In the genomic region with DNA sequence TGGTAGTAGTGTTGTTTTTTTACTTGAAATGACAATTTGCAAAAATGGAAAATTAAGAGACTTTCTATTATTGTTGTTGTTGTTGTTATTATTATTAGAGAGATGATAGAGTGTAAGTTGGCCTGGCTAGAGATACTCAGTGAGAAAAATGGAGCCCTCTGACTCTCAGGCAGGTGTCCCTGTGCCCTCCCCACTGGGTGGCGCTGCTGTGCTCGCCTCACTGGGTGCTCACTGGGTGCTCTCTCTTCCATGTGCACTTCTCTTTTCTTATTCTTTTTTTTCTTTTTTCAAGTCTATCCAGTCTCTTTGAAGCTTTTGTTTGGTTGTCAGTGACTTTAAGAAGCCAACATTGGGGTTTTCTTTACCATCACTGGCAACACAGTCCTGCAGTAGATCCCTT, we compare ENCODE assay signal across 10 mouse cellular contexts. TPM values are rescaled to one million over a fixed set of nuclear protein-coding genes. Genes with fewer than 3 reads are reported as not detected.
A peak's percentile ranks its signal among the peaks of the same experiment; 100 is the strongest.
DNase-seq lines count a peak whose midpoint lies in the region; ATAC-seq and TF ChIP-seq lines count a peak whose summit lies in the region.
"Had no signal": no experiment of that assay in that cellular context is flagged by ENCODE, and none has a peak within 500 bp of the region (broad histone marks: within the 10 kb centered on the region; RNA-seq: fewer than 3 reads in every experiment).

No protein-coding gene starts in this region.

- H3K36me3 ChIP-seq in CH12.LX (replicated peaks in 1 of 2; ENCODE audit: control insufficient read depth in 1 of 2, insufficient read depth in 1 of 2, low read length in 1 of 2) = no peaks in the 10 kb centered on the region
- H3K36me3 ChIP-seq: limb, embryonic 15.5 days; neural tube, embryonic 13.5 days had no signal

- in situ Hi-C loops in CH12.LX (cut with MboI; ENCODE audit: low pct_ligation_motif_present, low pct_unique_long_range_greater_than_20kb, low sequenced_read_pairs) = no loop called here

- no peak overlapping the region for H3K4me2 ChIP-seq in CH12.LX (ENCODE audit: insufficient read depth, low read depth, poor library complexity, severe bottlenecking)
- H3K4me2 ChIP-seq: limb, embryonic 15.5 days; neural tube, embryonic 13.5 days had no signal

- dilution Hi-C loops in CH12.LX (cut with MboI; ENCODE audit: extremely low pct_ligation_motif_present, extremely low pct_unique_long_range_greater_than_20kb, low sequenced_read_pairs) = no loop called here

- peak; percentile 55 to 66 for DNase-seq in kidney, postnatal 25 days
- no peak for DNase-seq in kidney, adult 18-20 months
- DNase-seq in CH12.LX (ENCODE audit: extremely low read depth) = peak; percentile 59
- DNase-seq in adrenal gland, postnatal 36 days = peak; percentile 42 to 73
- DNase-seq in retina, embryonic 14.5 days (ENCODE audit: low spot score) = no peak
- DNase-seq in right cerebral cortex, adult 18-20 months = no peak
- DNase-seq in MN1 (ENCODE audit: low spot score) = no peak

- no peak for TF ChIP-seq POLR2A in CH12.LX (IDR thresholded peaks at IDR 0.05; ENCODE audit: low read depth, low read length)

- H3K4me3 ChIP-seq in CH12.LX (replicated peaks in 1 of 3; ENCODE audit: low read depth in 2 of 3, low read length in 2 of 3, poor library complexity in 1 of 3) = no peak overlapping the region
- H3K4me3 ChIP-seq: limb, embryonic 15.5 days; neural tube, embryonic 13.5 days had no signal

- no peak for TF ChIP-seq EP300 in CH12.LX (IDR thresholded peaks at IDR 0.05; ENCODE audit: low read length)

- H3K79me2 ChIP-seq in CH12.LX (replicated peaks; ENCODE audit: control insufficient read depth, extremely low read depth, insufficient read depth, poor library complexity, severe bottlenecking) = no peaks in the 10 kb centered on the region

- no peak overlapping the region for H3K27ac ChIP-seq in CH12.LX (ENCODE audit: insufficient read depth, low read depth)
- H3K27ac ChIP-seq: limb, embryonic 15.5 days; neural tube, embryonic 13.5 days had no signal

- ATAC-seq in megakaryocyte progenitor cell, adult 5-6 weeks (replicated peaks; ENCODE audit: poor library complexity) = peak; percentile 79

- H3K9me3 ChIP-seq in CH12.LX (replicated peaks; ENCODE audit: low read length) = no peaks in the 10 kb centered on the region
- H3K9me3 ChIP-seq: limb, embryonic 15.5 days; neural tube, embryonic 13.5 days had no signal

- peak; percentile 53 for TF ChIP-seq RAD21 in CH12.LX (IDR thresholded peaks at IDR 0.05; ENCODE audit: low read depth, low read length)

- no peaks in the 10 kb centered on the region for H3K27me3 ChIP-seq in CH12.LX (replicated peaks)
- H3K27me3 ChIP-seq: limb, embryonic 15.5 days; neural tube, embryonic 13.5 days had no signal

- no peak overlapping the region for H3K9ac ChIP-seq in CH12.LX (ENCODE audit: insufficient read depth, low read depth)
- H3K9ac ChIP-seq: limb, embryonic 15.5 days; neural tube, embryonic 13.5 days had no signal

- H3K4me1 ChIP-seq in CH12.LX (ENCODE audit: control insufficient read depth in 1 of 2, insufficient read depth in 2 of 2) = peaks cover 0 to 10% of the 10 kb centered on the region in 2 experiments; a peak in 1 of 4 replicates
- H3K4me1 ChIP-seq: limb, embryonic 15.5 days; neural tube, embryonic 13.5 days had no signal

- TF ChIP-seq CTCF in CH12.LX (conservative IDR thresholded peaks at IDR 0.05 in 1 of 2, IDR thresholded peaks at IDR 0.05 in 1 of 2; ENCODE audit: low read depth in 2 of 2, low read length in 2 of 2) = peak; percentile 57 to 76

TF ChIP-seq in CH12.LX, 34 proteins besides CTCF, POLR2A, EP300 and RAD21:
- TF ChIP-seq SMC3 (IDR thresholded peaks at IDR 0.05; ENCODE audit: low read depth, low read length) (peak; percentile 68), MAX (IDR thresholded peaks at IDR 0.05; ENCODE audit: low read length) (no peak)
TF ChIP-seq in CH12.LX: peak in this region for 1.

RNA-seq across cellular contexts. Expression of gene Chdh, which starts 18.6 kb away (rescaled TPM):
- not detected in 2 replicates for total RNA-seq in CH12.LX (2012; rRNA removed)
- total RNA-seq in CH12.LX (2014; rRNA removed) = not detected in 2 replicates
- polyA plus RNA-seq in CH12.LX (2012; ENCODE audit: insufficient read length, low read depth) = not detected in 2 replicates
- 10 to 100 TPM; 12.2 to 16.6 TPM for total RNA-seq in adrenal gland, postnatal 36 days (2021)
- 84.2 and 84.7 TPM in 2 replicates for total RNA-seq in megakaryocyte progenitor cell, adult 5-6 weeks (2015)
- 81.5 and 84.5 TPM in 2 replicates for total RNA-seq in megakaryocyte progenitor cell, adult 5-6 weeks (2017)

RNA-seq across cellular contexts. Expression of gene Il17rb, which starts 18.7 kb away (rescaled TPM):
- total RNA-seq in CH12.LX (2012; rRNA removed) = 4.3 and 6.7 TPM in 2 replicates
- total RNA-seq in CH12.LX (2014; rRNA removed) = 3.3 and 5.0 TPM in 2 replicates
- polyA plus RNA-seq in CH12.LX (2012; ENCODE audit: insufficient read length, low read depth) = 9.5 and 12.9 TPM in 2 replicates
- total RNA-seq in adrenal gland, postnatal 36 days (2021) = 1 to 10 TPM; 1.6 to 2.0 TPM
- 7.1 and 8.0 TPM in 2 replicates for total RNA-seq in megakaryocyte progenitor cell, adult 5-6 weeks (2015)
- total RNA-seq in megakaryocyte progenitor cell, adult 5-6 weeks (2017) = 3.5 and 3.9 TPM in 2 replicates

RNA-seq across cellular contexts. Expression of gene Actr8, which starts 49.2 kb away (rescaled TPM):
- total RNA-seq in CH12.LX (2012; rRNA removed) (33.7 and 34.3 TPM in 2 replicates), CH12.LX (2014; rRNA removed) (32.8 and 33.4 TPM in 2 replicates)
- 26.7 and 32.0 TPM in 2 replicates for polyA plus RNA-seq in CH12.LX (2012; ENCODE audit: insufficient read length, low read depth)
- 10 to 100 TPM; 54.3 to 58.7 TPM for total RNA-seq in adrenal gland, postnatal 36 days (2021)
- total RNA-seq in megakaryocyte progenitor cell, adult 5-6 weeks (2015) = 16.3 and 20.1 TPM in 2 replicates
- 27.9 and 29.7 TPM in 2 replicates for total RNA-seq in megakaryocyte progenitor cell, adult 5-6 weeks (2017)

RNA-seq across cellular contexts. Expression of gene Selenok, which starts 59.3 kb away (rescaled TPM):
- total RNA-seq in CH12.LX (2012; rRNA removed) (48.5 and 59.6 TPM in 2 replicates), CH12.LX (2014; rRNA removed) (83.7 and 88.8 TPM in 2 replicates)
- 63.0 and 71.9 TPM in 2 replicates for polyA plus RNA-seq in CH12.LX (2012; ENCODE audit: insufficient read length, low read depth)
- total RNA-seq in adrenal gland, postnatal 36 days (2021) = 100 to 1,000 TPM; 118 to 119 TPM
- total RNA-seq in megakaryocyte progenitor cell, adult 5-6 weeks (2015) = 80.1 and 88.6 TPM in 2 replicates
- total RNA-seq in megakaryocyte progenitor cell, adult 5-6 weeks (2017) = 217 and 228 TPM in 2 replicates

Comparison
In these comparisons a context has a peak if more than half of its experiments do, and no peak if none do; other contexts are left out.
1. DNase-seq: peak in kidney, postnatal 25 days (2 of 2), CH12.LX (single experiment) and adrenal gland, postnatal 36 days (2 of 2); none in kidney, adult 18-20 months (single experiment), retina, embryonic 14.5 days (single experiment), right cerebral cortex, adult 18-20 months (single experiment) and MN1 (single experiment).
2. RNA of gene Chdh, which starts 18.6 kb away (total RNA-seq): 81.5 to 84.7 TPM in megakaryocyte progenitor cell, adult 5-6 weeks and 12.2 to 16.6 TPM in adrenal gland, postnatal 36 days; not detected in CH12.LX; every median in the first group is over 10 times any median in the second.